Mouse (Mus musculus): ENCODE measurements around the gene Vmn2r94.

Gene Vmn2r94

GRCm38 (mm10) chr17:18277656-18278055 lies at the start of gene Vmn2r94:
Gene Vmn2r94, minus strand, starts transcription at chr17:18277756.
- no peak for DNase-seq (ENCODE audit: low spot score)

- DNase-seq (ENCODE audit: low spot score), result no peak
Measured at GRCm38 (mm10) chr17:18323031-18323430, 45.5 kb upstream of the Vmn2r94 start.

GRCm38 (mm10) chr17:18297799-18298198 lies 20.2 kb upstream of the Vmn2r94 start, which contains the start of gene Vmn2r93:
Gene Vmn2r93, plus strand, starts transcription at chr17:18298099.
- DNase-seq (ENCODE audit: low spot score), result no peak

GRCm38 (mm10) chr17:18236931-18237330 lies 40.6 kb downstream of the Vmn2r94 start:
- DNase-seq (ENCODE audit: low spot score), result no peak

- no peak for DNase-seq (ENCODE audit: low spot score)
Measured at GRCm38 (mm10) chr17:18231996-18232395, 45.6 kb downstream of the Vmn2r94 start.

- DNase-seq (ENCODE audit: low spot score), result no peak
Measured at GRCm38 (mm10) chr17:18221300-18221699, 56.3 kb downstream of the Vmn2r94 start.

All from layer of hippocampus, adult 9-10 months (tissue).